Mouse (Mus musculus) midbrain, postnatal 0 days (tissue): ENCODE results near the gene Tcea2. TPM values are rescaled to one million over a fixed set of nuclear protein-coding genes. Genes with fewer than 3 reads are reported as not detected.

Experiments used
- ATAC-seq: fragments of 200-750 bp; cut with Nextera tagmentation; 2 replicates; pipeline ENCODE4 v1.8.0; 2017; ENCODE audit warnings: moderate number of reproducible peaks, mild to moderate bottlenecking, moderate TSS enrichment, moderate library complexity; ENCODE audit not compliant: low FRiP score
- DNase-seq: peaks from one replicate; pipeline ENCODE4 v3.0.0-alpha.2; 2015; ENCODE audit warnings: low spot score
- H3K27ac ChIP-seq: fragments of 300-500 bp; sonication (generic); 2 replicates; pipeline ENCODE4 v1.5.1; 2014; ENCODE audit warnings: low read depth, mild to moderate bottlenecking, low read length, mixed read lengths
- H3K27me3 ChIP-seq: fragments of 300-500 bp; sonication (generic); 2 replicates; pipeline ENCODE4 v1.6.1; 2014; ENCODE audit warnings: low read length, control low read depth, mixed read lengths; ENCODE audit not compliant: insufficient read depth
- H3K36me3 ChIP-seq: fragments of 300-500 bp; sonication (generic); 2 replicates; pipeline ENCODE4 v1.6.1; 2014; ENCODE audit warnings: low read length, control low read depth, mixed read lengths; ENCODE audit not compliant: insufficient read depth
- H3K4me1 ChIP-seq: fragments of 300-500 bp; sonication (generic); 2 replicates; pipeline ENCODE4 v1.6.1; 2014; ENCODE audit warnings: mild to moderate bottlenecking, control low read depth, antibody characterized with exemption, low read length, mixed read lengths; ENCODE audit not compliant: insufficient read depth
- H3K4me2 ChIP-seq: fragments of 300-500 bp; sonication (generic); 2 replicates; pipeline ENCODE4 v1.6.1; 2014; ENCODE audit warnings: low read depth, mild to moderate bottlenecking, low read length, mixed read lengths; ENCODE audit not compliant: poor library complexity, severe bottlenecking
- H3K4me3 ChIP-seq: fragments of 300-500 bp; sonication (generic); 2 replicates; pipeline ENCODE4 v1.5.1; 2014; ENCODE audit warnings: low read depth, mild to moderate bottlenecking, low read length, moderate library complexity
- H3K9ac ChIP-seq: fragments of 300-500 bp; sonication (generic); replicated peaks from 2 replicates; pipeline ENCODE4 v1.6.1; 2014; ENCODE audit warnings: mild to moderate bottlenecking, low read length, moderate library complexity, mixed read lengths; ENCODE audit not compliant: poor library complexity, severe bottlenecking
- H3K9me3 ChIP-seq: fragments of 300-500 bp; sonication (generic); 2 replicates; pipeline ENCODE4 v1.6.1; 2016; ENCODE audit warnings: low read length, control low read depth
- CTCF ChIP-seq: IDR thresholded peaks from 2 replicates; pipeline ENCODE4 v1.5.1; 2016; ENCODE audit warnings: antibody characterized with exemption, mild to moderate bottlenecking
- WGBS: fragments of 180-500 bp; shearing (Covaris S2); extraction: QIAGEN DNeasy Blood & Tissue Kit; methylation state at CpG from one replicate; pipeline ENCODE4 v1.1.7; 2014; 5-methylcytosine and 5-hydroxymethylcytosine counted together
- polyA plus RNA-seq: library from polyadenylated mRNA; unstranded; fragments of >200 nt; fragmentation: Nextera tagmentation; extraction: Ambion mirVana; gene quantifications from 2 replicates; pipeline ENCODE4 v1.2.1, GENCODE M21; 2015
- total RNA-seq: library from RNA; depleted of rRNA; stranded (reverse); fragments of >200 nt; gene quantifications from 2 replicates; pipeline ENCODE4 v1.2.3, GENCODE M21; 2014

The Tcea2 gene
- total and polyA plus RNA-seq, 2 experiments from 2014 or later, result 50.8 to 61.9 TPM

- peaks cover 54% of the 10 kb centered on the region for H3K36me3 ChIP-seq
- no peaks in the 10 kb centered on the region for H3K4me1 ChIP-seq
- H3K27me3 ChIP-seq, result no peaks in the 10 kb centered on the region
- H3K9ac ChIP-seq, result no peak overlapping the region
- ATAC-seq, result no peak
- no peak for TF ChIP-seq CTCF
- no peak overlapping the region for H3K27ac ChIP-seq
- H3K9me3 ChIP-seq, result no peaks in the 10 kb centered on the region
- no peak for DNase-seq
- no peak overlapping the region for H3K4me2 ChIP-seq
- no peak overlapping the region for H3K4me3 ChIP-seq
- WGBS, result 96% methylated on average over 6 of the region's 6 CpGs
Observed at GRCm38 (mm10) chr2:181646626-181647472, 33.3 kb upstream of the Tcea2 start.

DNA sequence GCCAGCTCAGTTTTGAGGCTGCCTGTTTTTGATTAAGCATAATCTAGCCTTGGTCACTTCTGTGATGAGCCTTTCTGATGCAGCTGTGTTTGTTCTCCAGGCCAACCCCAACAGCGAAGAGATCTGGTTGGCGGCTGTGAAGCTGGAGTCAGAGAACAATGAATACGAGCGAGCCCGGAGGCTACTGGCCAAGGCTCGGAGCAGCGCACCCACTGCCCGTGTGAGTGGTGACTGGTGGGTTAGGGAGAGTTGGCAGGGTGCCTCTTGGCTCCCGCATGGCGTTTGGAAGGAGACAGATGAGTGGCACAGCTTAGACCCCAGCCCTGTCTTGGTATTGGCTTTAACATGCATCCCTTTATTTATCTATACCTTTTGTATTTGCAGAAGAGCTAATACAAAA lies 31.2 kb upstream of the Tcea2 start:
- H3K4me3 ChIP-seq, result no peak overlapping the region
- H3K27me3 ChIP-seq, result no peaks in the 10 kb centered on the region
- WGBS, result 81% methylated on average over 10 of the region's 10 CpGs
- no peak for ATAC-seq
- no peaks in the 10 kb centered on the region for H3K4me1 ChIP-seq
- H3K36me3 ChIP-seq, result peaks cover 68% of the 10 kb centered on the region
- no peak overlapping the region for H3K4me2 ChIP-seq
- no peak overlapping the region for H3K9ac ChIP-seq
- no peak for TF ChIP-seq CTCF
- no peaks in the 10 kb centered on the region for H3K9me3 ChIP-seq
- no peak overlapping the region for H3K27ac ChIP-seq
- DNase-seq, result peak; percentile 22

DNA sequence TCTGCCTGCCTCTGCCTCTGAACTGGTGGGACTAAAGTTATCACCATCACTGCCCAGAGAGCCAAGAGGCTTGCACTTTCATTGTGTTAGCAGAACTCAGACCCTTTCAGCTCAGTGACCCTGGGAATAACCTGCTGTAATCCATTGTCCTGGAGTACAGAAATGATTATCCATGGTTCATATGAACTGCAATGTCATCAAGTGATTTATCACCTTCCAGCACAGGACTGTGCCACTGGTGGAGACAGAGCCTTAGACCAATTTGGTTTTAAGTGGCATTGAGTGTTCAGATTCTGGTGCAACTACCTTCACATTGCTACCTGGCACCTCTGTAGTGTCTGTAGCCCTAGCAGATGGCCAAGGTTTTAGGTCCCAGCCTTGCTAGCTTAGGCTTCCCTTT lies 27.0 kb upstream of the Tcea2 start:
- no peak overlapping the region for H3K27ac ChIP-seq

GRCm38 (mm10) chr2:181653523-181653922 lies 26.6 kb upstream of the Tcea2 start:
- Histone ChIP-seq H3K36me3 (peaks cover 68% of the 10 kb centered on the region), H3K27me3 (no peaks in the 10 kb centered on the region), H3K4me2 (no peak overlapping the region), H3K4me3 (no peak overlapping the region), H3K9me3 (no peaks in the 10 kb centered on the region), H3K4me1 (no peaks in the 10 kb centered on the region), H3K27ac (no peak overlapping the region), H3K9ac (no peak overlapping the region)
- TF ChIP-seq CTCF, result no peak
- no peak for ATAC-seq
- 96% methylated on average over 1 of the region's 1 CpGs for WGBS
- DNase-seq, result no peak

More for the DNA sequence above, 27.0 kb upstream of the Tcea2 start:
- no peak for TF ChIP-seq CTCF
- Histone ChIP-seq H3K27me3 (no peaks in the 10 kb centered on the region), H3K9me3 (no peaks in the 10 kb centered on the region), H3K4me2 (no peak overlapping the region), H3K9ac (no peak overlapping the region), H3K4me1 (no peaks in the 10 kb centered on the region), H3K4me3 (no peak overlapping the region), H3K36me3 (peaks cover 72% of the 10 kb centered on the region)
- no peak for DNase-seq
- no peak for ATAC-seq

GRCm38 (mm10) chr2:181656734-181657133 lies 23.4 kb upstream of the Tcea2 start, which contains the start of gene Gm29797:
Gene Gm29797, plus strand, starts transcription at chr2:181657034.
- Histone ChIP-seq H3K4me2 (no peak within 1 kb of the TSS), H3K9ac (no peak within 1 kb of the TSS), H3K36me3 (peaks cover 39% of the 10 kb centered on the region), H3K27me3 (no peaks in the 10 kb centered on the region), H3K27ac (no peak within 1 kb of the TSS), H3K4me3 (no peak within 1 kb of the TSS), H3K9me3 (no peaks in the 10 kb centered on the region), H3K4me1 (no peaks in the 10 kb centered on the region)
- no peak for TF ChIP-seq CTCF
- DNase-seq (no peak), ATAC-seq (no peak)
- 64% methylated on average over 3 of the region's 3 CpGs for WGBS

GRCm38 (mm10) chr2:181657441-181657840 lies 22.7 kb upstream of the Tcea2 start:
- WGBS, result 66% methylated on average over 2 of the region's 2 CpGs

More at GRCm38 (mm10) chr2:181657441-181657840, 22.7 kb upstream of the Tcea2 start:
- no peaks in the 10 kb centered on the region for H3K4me1 ChIP-seq
- no peak overlapping the region for H3K4me3 ChIP-seq
- no peak overlapping the region for H3K27ac ChIP-seq
- H3K9ac ChIP-seq, result no peak overlapping the region
- ATAC-seq (no peak), DNase-seq (no peak)
- no peaks in the 10 kb centered on the region for H3K9me3 ChIP-seq
- peaks cover 33% of the 10 kb centered on the region for H3K36me3 ChIP-seq
- no peak overlapping the region for H3K4me2 ChIP-seq
- TF ChIP-seq CTCF, result no peak
- H3K27me3 ChIP-seq, result no peaks in the 10 kb centered on the region
